Mouse (Mus musculus) erythroblast, embryonic 14.5 days (primary cell): ENCODE measurements around the gene Bloc1s1.

ENCODE experiments used
- GATA1 ChIP-seq: IDR thresholded peaks from 2 replicates; pipeline ENCODE4 v1.6.1; 2012; ENCODE audit warnings: low read length, inconsistent platforms, mixed read lengths
- TAL1 ChIP-seq: IDR thresholded peaks from 3 replicates; pipeline ENCODE4 v1.6.1; 2012; ENCODE audit warnings: low read length, inconsistent platforms, mixed read lengths

- TF ChIP-seq GATA1 (no peak), TAL1 (no peak)
These were observed 47.0 kb upstream of the Bloc1s1 start for GRCm38 (mm10) chr10:128970740-128971250.
